Mouse (Mus musculus) 3T3-L1 (cell line): Measurements from ENCODE around the gene Olfr967.
"Not testable (repeated sequence)": the region's sequence is repeated elsewhere in the genome, so short reads cannot be mapped to it uniquely, and the experiment has no call there.

Source experiments
- DNase-seq: peaks from one replicate; pipeline ENCODE4 v3.0.0-alpha.2; 2015; ENCODE audit warnings: low read depth, low spot score

The Olfr967 gene

DNA sequence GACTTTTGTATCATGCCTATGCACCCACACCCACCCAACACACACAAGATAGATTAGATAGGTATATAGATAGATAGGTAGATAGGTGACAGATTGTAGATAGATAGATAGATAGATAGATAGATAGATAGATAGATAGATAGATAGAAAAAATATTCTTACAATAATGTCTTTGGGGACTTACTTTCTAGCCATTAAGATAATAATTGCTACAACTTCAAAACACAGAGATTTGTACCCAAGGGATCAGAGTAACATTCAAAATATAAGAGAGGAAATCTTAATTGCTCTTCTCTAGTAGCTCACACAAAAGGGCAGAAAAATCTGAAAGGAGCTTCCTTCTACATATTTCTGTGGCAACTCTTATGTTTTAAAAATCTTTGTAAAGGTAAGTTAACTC lies at the start of gene Olfr967:
TSS of gene Olfr967 (plus strand) at position 301 of the 400 bp plus-strand sequence.
- no peak for DNase-seq

GRCm38 (mm10) chr9:39701123-39701522 lies 44.9 kb upstream of the Olfr967 start:
- not testable (repeated sequence) for DNase-seq

DNA sequence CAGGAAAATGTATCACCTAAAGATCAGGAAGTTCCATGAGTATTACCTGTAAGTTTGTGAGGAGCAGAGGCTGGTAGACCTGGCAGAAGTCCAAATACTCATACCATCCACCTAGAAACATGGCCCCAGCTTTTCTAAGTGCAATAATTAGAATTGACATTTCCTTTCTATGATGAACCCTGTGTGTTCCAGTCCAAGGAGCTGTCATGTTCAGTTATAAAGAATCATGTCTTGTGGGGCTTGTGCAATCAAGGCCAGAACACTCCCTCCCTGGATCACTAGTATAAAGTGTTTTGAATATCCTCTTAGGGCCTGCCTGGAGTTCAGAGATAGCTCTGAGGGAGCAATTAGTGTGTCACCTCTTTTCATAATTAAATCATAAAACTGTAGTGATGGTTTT lies 39.0 kb upstream of the Olfr967 start, which contains the start of gene Olfr149:
TSS of gene Olfr149 (minus strand) at position 101 of the 400 bp plus-strand sequence.
- no peak for DNase-seq

GRCm38 (mm10) chr9:39708958-39709357 lies 37.1 kb upstream of the Olfr967 start:
- DNase-seq = no peak

GRCm38 (mm10) chr9:39711053-39711452 lies 35.0 kb upstream of the Olfr967 start, which contains the start of gene Olfr965:
Gene Olfr965 (plus strand): TSS chr9:39711353.
- no peak for DNase-seq

- no peak for DNase-seq
These were observed 15.4 kb upstream of the Olfr967 start, which contains the start of gene Olfr150 for GRCm38 (mm10) chr9:39730678-39731077. Gene Olfr150 (plus strand): TSS chr9:39730978.

GRCm38 (mm10) chr9:39740741-39741140 lies 5.3 kb upstream of the Olfr967 start:
- DNase-seq = no peak

GRCm38 (mm10) chr9:39746428-39746827 lies 379 bp downstream of the Olfr967 start:
- DNase-seq = no peak

- DNase-seq = no peak
These were observed 37.1 kb downstream of the Olfr967 start, which contains the start of gene Olfr968 for GRCm38 (mm10) chr9:39783153-39783552. Gene Olfr968 (minus strand): TSS chr9:39783253.

DNA sequence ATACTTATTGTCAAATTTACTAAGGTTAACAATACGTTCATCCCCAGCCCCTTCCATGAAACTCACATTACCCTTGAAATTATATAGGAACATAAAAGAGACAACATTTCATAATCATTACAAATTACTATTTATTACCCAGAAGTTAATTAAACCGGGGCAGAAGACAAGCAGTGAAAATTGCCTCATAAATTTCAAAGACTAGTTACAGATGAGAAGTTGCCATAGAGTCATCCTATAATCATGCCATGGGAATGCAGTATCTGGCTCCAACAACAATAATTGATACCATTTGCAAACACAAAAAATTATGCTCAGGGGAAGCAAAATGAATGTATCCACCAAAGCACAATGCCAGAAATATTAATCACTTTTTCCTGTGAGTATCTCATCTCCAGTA lies 44.5 kb downstream of the Olfr967 start, which contains the start of gene Olfr969:
TSS of gene Olfr969 (plus strand) at position 388 of the 400 bp plus-strand sequence.
- no peak for DNase-seq
